Mouse (Mus musculus): ENCODE results near the gene Olfr685.

The Olfr685 gene

DNA sequence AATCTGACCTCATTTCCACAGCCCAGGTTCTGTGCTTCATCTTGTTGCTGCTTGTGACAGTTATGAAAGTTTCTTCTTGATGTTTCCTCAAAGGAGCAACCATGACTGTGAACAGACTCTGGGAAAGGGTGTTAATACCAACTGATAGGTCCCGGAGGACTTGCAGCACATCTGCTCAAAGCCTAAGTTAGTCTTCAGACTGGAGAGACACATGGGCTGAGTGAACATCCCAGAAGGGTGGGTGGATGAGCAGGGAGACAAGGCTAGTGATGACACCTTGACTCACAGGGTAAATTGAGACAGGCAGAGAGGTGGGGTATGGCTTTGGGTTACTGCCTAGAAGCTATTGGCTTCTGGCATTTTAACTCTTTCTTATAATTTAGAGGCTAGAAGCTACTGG lies at the start of gene Olfr685:
Olfr685 (minus strand) TSS at position 101 of the 400 bp plus-strand sequence.
- ChIA-PET CTCF (no interaction called here), POLR2A (no interaction called here)

DNA sequence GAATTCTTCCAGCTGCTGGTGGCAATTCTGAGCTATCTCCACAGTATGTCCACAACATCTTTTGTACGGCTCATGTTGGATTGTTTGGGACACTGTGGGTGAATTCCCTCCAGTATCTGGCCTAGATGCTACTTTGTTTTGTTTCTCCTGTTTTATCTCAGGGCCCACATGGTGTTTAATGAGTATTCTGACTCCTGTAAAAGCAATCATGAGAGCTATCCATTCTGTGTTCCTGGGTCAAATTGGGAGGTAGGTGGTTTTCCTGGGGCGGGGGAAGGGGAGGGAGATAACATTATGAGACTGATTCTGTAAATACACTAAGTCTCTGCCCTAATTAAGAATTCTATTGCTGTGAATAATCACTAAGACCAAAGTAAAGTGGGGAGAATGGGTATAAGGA lies 43.6 kb upstream of the Olfr685 start:
- POLR2A ChIA-PET = no interaction called here
- CTCF ChIA-PET = no interaction called here

DNA sequence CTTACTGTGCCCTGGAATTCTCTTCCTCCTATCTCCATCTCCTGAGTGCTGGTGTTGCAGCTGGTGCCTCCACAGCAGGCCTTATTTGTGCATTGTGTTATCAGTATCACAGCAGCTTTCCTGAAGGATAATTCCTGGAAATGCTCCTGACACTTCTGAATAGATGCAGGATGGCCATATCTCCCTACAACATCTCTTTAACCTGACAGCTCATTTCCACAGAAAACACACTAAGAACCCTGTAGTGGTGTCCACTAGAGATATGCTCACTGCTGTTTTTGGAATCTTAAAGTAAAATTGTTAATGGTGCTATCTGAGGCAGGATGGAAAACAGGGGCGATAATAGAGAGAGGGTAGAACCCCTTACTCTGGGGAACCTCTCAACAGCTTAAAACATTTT lies 42.3 kb upstream of the Olfr685 start:
- CTCF ChIA-PET = no interaction called here

DNA sequence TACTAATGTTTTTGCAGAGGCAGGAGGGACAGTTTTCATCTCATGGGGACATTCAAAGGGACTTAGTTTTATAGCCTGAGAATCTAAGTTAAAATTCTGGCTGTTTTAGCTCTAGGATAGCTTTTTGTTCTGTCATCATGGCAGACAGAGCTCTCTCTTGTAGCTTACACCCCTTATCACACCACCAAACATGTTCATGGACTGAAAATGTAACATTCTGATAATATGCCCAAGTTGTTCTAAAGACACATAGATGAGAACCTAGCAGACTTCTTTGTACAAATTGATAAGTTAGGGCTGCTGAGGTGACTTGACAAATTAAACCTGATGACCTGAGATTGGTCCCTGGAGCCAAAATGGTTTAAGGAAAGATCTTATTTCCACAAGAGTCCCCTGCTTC lies 40.9 kb upstream of the Olfr685 start:
- CTCF ChIA-PET = no interaction called here

More for the DNA sequence above, 42.3 kb upstream of the Olfr685 start:
- POLR2A ChIA-PET = no interaction called here

DNA sequence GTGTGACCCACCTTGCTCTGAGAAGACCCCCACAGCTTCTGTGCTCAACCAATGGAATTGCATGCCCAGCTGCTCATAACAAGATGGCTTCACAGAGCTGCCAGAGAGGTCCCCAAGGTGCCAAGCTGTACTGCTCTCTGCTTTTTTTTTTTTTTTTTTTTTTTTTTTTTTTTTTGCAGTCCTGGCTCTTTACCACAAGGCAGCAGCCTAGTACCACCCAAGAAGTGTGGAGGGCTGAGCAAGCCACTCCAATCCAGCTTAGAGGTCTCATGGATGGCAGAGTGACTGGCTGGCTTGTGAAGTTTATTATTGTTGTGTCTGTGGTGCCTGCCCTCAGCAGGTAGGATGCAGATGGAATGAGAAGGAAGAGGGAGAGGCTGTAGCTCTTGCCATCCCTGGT lies 40.3 kb upstream of the Olfr685 start:
- ChIA-PET POLR2A (interaction anchor here in 2 of 4 experiments (0.6 kb wide), 2 partner anchors 25 to 212 kb away, joined by 3 to 5 read pairs; no protein-coding TSS in a partner anchor), CTCF (interaction anchor here in 2 of 4 experiments (0.6 kb wide), 6 partner anchors 31 to 344 kb away, joined by 3 to 9 read pairs (median 6); no protein-coding TSS in a partner anchor)

More for the DNA sequence above, 40.9 kb upstream of the Olfr685 start:
- POLR2A ChIA-PET = interaction anchor here in 1 of 4 experiments (0.6 kb wide), 1 partner anchor 26 kb away, joined by 3 read pairs; no protein-coding TSS in a partner anchor

DNA sequence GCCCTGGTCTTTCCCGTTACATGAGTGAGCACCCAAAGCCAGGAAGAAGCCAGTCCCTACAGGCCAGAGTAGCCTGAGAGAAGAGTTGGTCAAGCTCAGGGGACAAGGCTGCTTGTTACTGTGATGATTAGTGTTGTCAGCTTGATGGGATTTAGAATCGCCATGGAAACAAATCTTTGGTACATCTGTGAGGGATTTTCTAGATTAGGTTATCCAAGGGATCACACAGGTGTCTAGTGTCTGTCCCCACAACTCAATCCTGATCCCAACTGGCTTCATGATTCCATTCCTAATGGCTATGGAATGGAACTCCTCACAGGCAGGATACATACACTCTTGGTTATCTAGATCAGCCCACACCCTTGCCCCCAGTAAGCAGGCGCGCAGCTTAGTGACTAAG lies 32.5 kb upstream of the Olfr685 start:
- ChIA-PET POLR2A (no interaction called here), CTCF (no interaction called here)

DNA sequence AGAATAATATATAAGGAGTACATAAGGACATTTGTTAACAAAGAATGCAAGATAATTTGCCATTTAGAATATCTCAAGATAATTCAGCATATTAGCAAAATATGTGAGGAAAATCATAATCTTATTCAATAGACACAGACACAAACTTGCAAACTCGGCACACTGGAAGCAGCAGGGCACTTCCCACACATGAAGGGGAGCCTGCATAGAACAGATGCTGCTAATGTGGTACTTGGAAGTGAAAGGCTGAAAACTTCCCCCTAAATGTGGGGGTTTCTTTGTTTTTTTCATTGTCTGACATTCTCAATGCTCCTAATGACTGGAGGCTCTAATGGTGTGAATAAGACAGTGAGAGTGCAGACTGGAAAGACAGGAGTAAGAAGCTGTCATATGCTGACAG lies 28.9 kb upstream of the Olfr685 start:
- CTCF ChIA-PET = no interaction called here
- POLR2A ChIA-PET = no interaction called here

DNA sequence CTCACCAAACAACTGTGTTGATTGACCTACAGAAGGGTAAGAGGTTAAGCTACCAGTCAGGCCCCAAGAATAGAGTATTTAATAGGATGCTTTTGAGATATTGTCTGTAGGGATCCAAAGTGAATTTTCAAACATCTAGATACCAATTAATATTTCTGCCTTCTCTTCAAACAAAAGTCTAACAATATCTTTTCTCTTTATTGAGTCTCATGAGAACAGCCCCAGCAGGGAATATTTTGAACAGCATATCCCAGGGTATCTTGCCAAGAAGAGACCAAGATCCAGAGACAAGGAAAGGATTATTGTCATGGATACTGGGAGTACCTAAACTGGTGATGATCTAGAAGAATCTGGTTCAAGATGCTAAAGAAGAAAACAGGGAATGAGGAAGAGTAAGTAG lies 21.6 kb upstream of the Olfr685 start, which contains the start of gene Olfr686:
Olfr686 (minus strand) TSS at position 101 of the 400 bp plus-strand sequence.
- POLR2A ChIA-PET = no interaction called here
- CTCF ChIA-PET = no interaction called here

DNA sequence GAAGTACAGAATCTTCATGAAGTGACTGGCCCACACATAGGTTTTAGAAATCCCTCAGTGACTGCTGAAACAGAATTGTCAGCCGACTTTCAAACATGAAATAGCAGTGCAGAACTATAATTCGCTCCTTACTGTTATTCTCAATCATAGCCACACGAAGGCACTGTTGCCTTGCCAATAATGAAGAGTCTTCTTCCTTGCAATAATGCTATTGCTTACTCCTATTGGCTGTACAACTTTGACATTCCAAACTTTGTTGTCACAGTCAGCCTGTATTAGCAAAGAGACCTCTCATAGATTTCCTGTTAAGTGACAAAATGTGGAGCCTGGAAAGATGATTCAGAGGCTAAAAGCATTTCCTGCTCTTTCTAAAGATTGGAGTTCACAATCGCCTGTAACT lies 15.0 kb downstream of the Olfr685 start:
- CTCF ChIA-PET = interaction anchor here in 2 of 4 experiments (0.9 to 1.2 kb wide), 2 partner anchors 344 to 356 kb away, joined by 3 read pairs; no protein-coding TSS in a partner anchor

DNA sequence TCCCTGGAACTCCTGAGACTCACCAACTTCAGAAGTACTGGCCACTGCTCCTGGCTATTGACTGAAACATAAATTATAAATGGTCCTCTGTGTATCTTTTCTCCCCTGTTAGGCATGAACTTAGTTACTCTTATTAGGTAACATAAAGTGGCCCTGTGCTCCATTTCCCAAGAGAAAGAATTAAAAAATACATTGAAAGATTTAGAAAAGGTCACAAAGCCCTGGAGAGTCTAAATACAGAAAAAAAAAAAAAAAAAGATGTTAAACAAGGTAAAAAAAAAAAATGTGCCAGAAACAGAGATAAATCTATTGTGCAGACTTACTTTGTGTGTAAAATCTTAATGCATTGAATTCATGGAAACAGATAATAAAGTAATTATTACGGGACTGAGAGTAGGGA lies 22.3 kb downstream of the Olfr685 start, which contains the start of gene Olfr684:
Olfr684 (minus strand) TSS at position 101 of the 400 bp plus-strand sequence.
- ChIA-PET CTCF (no interaction called here), POLR2A (no interaction called here)

More for the DNA sequence above, 15.0 kb downstream of the Olfr685 start:
- POLR2A ChIA-PET = interaction anchor here in 1 of 4 experiments (0.7 kb wide), 1 partner anchor 628 kb away, joined by 3 read pairs; no protein-coding TSS in a partner anchor

DNA sequence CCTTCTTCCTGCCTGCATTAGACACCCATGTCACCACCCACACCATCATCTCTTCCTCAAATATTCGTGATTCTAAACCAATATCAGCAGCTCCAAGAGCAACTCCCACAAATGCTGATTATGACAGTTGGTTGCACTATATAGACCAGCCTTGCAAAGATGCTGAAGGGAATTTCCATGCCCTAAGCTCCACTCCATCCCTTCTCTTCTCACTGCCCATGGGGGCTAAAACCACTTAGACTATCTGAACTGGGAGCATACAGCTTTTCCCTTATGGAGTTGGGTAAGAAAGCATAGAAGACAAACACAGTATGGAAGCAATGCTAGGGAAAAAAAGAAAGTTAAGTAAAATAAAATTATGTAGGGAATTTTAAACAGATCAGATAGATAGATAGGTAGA lies 38.9 kb downstream of the Olfr685 start, which contains the start of gene Olfr683:
Olfr683 (minus strand) TSS at position 101 of the 400 bp plus-strand sequence.
- CTCF ChIA-PET = no interaction called here
- POLR2A ChIA-PET = no interaction called here

DNA sequence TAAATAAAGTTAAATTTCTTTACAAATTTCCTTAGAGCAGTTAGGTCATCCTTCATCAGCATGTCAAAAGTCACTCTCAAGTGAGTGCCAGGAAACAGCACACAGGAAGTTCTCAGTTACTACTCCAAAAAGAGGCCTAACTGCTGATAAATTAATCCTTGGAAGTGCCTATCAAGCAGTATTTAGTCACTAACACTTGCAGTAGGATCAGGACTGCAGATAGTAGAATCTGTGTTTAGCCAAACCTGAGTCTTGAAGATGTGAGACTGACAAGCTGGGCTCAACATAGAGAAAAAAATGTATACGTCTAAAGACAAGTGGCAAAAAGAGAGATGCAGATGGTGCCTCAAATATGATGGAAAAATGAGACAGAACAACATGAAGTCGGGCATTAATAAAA lies 44.5 kb downstream of the Olfr685 start:
- ChIA-PET POLR2A (no interaction called here), CTCF (no interaction called here)
